Mouse (Mus musculus) liver, embryonic 15.5 days (tissue): ENCODE results near the gene Rxfp3. TPM values are rescaled to one million over a fixed set of nuclear protein-coding genes. Genes with fewer than 3 reads are reported as not detected.

Experiments
- ATAC-seq: fragments of 200-750 bp; cut with Nextera tagmentation; 2 replicates; pipeline ENCODE4 v1.8.0; 2017; ENCODE audit warnings: moderate number of reproducible peaks, mild to moderate bottlenecking, moderate library complexity; ENCODE audit not compliant: insufficient read depth
- H3K27ac ChIP-seq: fragments of 300-500 bp; sonication (generic); replicated peaks from 2 replicates; pipeline ENCODE4 v1.5.1; 2015; ENCODE audit warnings: mild to moderate bottlenecking, inconsistent platforms
- H3K27me3 ChIP-seq: fragments of 300-500 bp; sonication (generic); 2 replicates; pipeline ENCODE4 v1.6.1; 2015; ENCODE audit warnings: mild to moderate bottlenecking, inconsistent platforms
- H3K36me3 ChIP-seq: fragments of 300-500 bp; sonication (generic); replicated peaks from 2 replicates; pipeline ENCODE4 v1.6.1; 2015; ENCODE audit warnings: moderate library complexity, mild to moderate bottlenecking, inconsistent platforms
- H3K4me1 ChIP-seq: fragments of 300-500 bp; sonication (generic); replicated peaks from 2 replicates; pipeline ENCODE4 v1.6.1; 2015; ENCODE audit warnings: inconsistent platforms
- H3K4me2 ChIP-seq: fragments of 300-500 bp; sonication (generic); 2 replicates; pipeline ENCODE4 v1.6.1; 2015; ENCODE audit warnings: moderate library complexity, mild to moderate bottlenecking, inconsistent platforms
- H3K4me3 ChIP-seq: fragments of 300-500 bp; sonication (generic); replicated peaks from 2 replicates; pipeline ENCODE4 v1.5.1; 2015; ENCODE audit warnings: mild to moderate bottlenecking, inconsistent platforms
- H3K9ac ChIP-seq: fragments of 300-500 bp; sonication (generic); 2 replicates; pipeline ENCODE4 v1.6.1; 2015; ENCODE audit warnings: moderate library complexity, mild to moderate bottlenecking, inconsistent platforms
- H3K9me3 ChIP-seq: fragments of 300-500 bp; sonication (generic); replicated peaks from 2 replicates; pipeline ENCODE4 v1.6.1; 2016; ENCODE audit warnings: inconsistent platforms
- WGBS: fragments of 180-500 bp; shearing (Covaris S2); methylation state at CpG from one replicate; pipeline ENCODE4 v1.1.7; 2015; ENCODE audit warnings: mixed read lengths; ENCODE audit not compliant: insufficient replicate concordance; 5-methylcytosine and 5-hydroxymethylcytosine counted together
- polyA plus RNA-seq: library from polyadenylated mRNA; unstranded; fragments of >200 nt; fragmentation: Nextera tagmentation; extraction: Ambion mirVana; gene quantifications from 2 replicates; pipeline ENCODE4 v1.2.1, GENCODE M21; 2015

Rxfp3 gene
- 0.03 TPM in 1 of 2 replicates, not detected in the other for polyA plus RNA-seq

DNA sequence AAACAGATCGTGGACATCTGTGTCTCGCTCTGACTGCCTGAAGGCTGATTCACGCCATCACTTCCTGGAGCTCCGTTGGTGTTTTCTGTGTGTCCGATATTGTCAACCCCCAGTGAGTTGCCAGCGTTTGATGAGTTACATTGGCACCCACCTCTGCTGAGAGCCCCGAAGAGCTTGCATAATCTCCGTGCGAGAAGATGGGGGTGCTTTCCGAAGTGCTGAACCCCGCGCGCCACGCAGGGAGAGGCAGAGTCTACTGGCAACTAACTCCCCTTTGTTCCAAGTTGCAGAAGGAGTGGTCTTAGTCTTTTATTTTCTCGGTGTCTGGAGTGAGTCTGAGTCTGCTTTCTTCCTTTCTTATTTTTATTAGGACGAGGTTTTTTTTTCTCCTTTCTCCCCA, at the start of gene Rxfp3:
Gene Rxfp3, minus strand, starts transcription at position 281 of the 400 bp plus-strand sequence.
- Histone ChIP-seq H3K27ac (no peak within 1 kb of the TSS), H3K27me3 (peaks cover 39% of the 10 kb centered on the region), H3K4me3 (peak within 1 kb of the TSS; percentile 35), H3K9me3 (no peaks in the 10 kb centered on the region), H3K9ac (no peak within 1 kb of the TSS), H3K4me2 (peak within 1 kb of the TSS; percentile 55), H3K4me1 (0 out of 2 replicates have a peak, but pooled peaks cover 4% of the 10 kb centered on the region), H3K36me3 (no peaks in the 10 kb centered on the region)
- ATAC-seq = no peak
- WGBS = 5% methylated on average over 16 of the region's 16 CpGs

DNA sequence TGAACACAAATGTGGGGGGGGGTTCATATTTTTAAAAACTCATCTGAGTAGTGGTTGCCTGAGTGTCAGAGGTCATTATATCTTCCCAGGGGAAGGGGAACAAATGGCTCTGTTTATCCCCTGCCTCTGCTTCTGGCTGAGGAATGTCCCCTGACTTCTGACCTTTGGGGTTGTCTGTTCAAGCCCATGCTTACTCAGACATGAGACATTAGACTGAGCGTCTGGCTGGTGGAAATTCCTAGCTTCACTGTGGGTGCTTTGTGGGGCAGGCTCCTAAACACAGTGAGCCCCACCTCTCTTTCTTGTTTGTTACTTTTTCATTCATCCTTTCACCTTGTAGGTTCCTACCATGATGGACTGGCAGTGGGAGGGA, 47.2 kb upstream of the Rxfp3 start:
- no peak overlapping the region for H3K4me2 ChIP-seq
- no peak for ATAC-seq
- H3K27me3 ChIP-seq = no peaks in the 10 kb centered on the region
- no peak overlapping the region for H3K27ac ChIP-seq
- no peak overlapping the region for H3K4me3 ChIP-seq
- no peaks in the 10 kb centered on the region for H3K9me3 ChIP-seq
- WGBS = 46% methylated on average over 1 of the region's 1 CpGs
- H3K4me1 ChIP-seq = no peaks in the 10 kb centered on the region
- no peak overlapping the region for H3K9ac ChIP-seq
- H3K36me3 ChIP-seq = no peaks in the 10 kb centered on the region

DNA sequence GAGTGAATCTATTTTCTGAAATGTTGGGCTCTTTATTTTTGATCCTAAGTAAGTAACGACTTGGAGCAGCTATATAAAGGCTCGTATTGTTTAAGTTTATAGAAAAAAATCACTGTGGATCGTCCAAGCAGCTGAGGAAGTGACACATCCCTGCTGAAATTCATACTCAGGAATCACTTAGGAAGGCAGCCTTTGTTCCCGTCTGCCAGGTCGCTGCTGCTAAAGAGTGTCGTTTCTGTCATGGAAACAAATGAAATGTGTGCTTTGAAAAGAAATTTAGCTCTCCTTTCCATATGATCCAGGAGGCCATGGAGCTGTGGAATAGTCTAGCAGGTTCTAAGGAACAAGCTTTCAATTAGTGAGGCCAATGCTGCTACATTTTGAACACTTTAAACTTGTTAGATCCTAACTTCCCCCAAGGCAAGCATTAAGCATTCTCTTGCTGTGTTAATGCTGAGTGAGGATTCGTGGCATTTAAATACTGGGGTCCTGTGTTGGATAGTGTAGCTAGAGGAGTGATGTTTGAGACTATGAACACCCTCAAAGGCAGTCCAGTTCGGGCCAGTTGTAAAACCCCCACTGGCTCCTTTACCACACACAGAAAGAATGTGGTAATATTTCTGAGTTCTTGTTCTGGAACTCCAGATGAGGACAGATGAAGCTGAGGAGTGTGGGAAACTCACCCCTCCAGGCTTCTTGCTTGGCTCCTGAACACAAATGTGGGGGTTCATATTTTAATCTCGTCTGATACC, 46.6 kb upstream of the Rxfp3 start:
- no peaks in the 10 kb centered on the region for H3K36me3 ChIP-seq
- no peaks in the 10 kb centered on the region for H3K27me3 ChIP-seq
- no peaks in the 10 kb centered on the region for H3K4me1 ChIP-seq
- no peaks in the 10 kb centered on the region for H3K9me3 ChIP-seq
- H3K9ac ChIP-seq = no peak overlapping the region
- no peak overlapping the region for H3K4me3 ChIP-seq
- no peak for ATAC-seq
- 35% methylated on average over 9 of the region's 9 CpGs for WGBS
- H3K4me2 ChIP-seq = no peak overlapping the region
- no peak overlapping the region for H3K27ac ChIP-seq

DNA sequence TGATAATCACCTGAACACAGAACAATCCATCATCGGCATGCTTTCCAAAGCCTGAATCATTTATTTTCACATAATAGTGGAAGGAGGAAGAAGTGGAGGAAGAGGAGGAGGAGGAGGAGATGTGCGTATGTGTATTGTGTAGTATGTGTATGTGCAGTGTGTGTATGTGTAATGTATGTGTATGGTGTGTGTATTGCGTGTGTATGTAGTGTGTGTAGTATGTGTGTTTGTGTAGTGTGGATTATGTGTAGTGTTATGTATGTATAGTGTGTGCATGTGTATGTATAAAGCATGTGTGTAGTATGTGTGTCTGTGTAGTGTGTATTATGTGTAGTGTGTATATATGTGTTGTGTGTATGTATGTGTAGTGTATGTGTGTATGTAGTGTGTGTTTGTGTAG, 45.9 kb upstream of the Rxfp3 start:
- Histone ChIP-seq H3K4me1 (no peaks in the 10 kb centered on the region), H3K4me2 (no peak overlapping the region), H3K27me3 (no peaks in the 10 kb centered on the region), H3K36me3 (no peaks in the 10 kb centered on the region), H3K27ac (no peak overlapping the region), H3K9me3 (no peaks in the 10 kb centered on the region), H3K9ac (no peak overlapping the region), H3K4me3 (no peak overlapping the region)
- WGBS = 67% methylated on average over 3 of the region's 3 CpGs
- ATAC-seq = no peak

DNA sequence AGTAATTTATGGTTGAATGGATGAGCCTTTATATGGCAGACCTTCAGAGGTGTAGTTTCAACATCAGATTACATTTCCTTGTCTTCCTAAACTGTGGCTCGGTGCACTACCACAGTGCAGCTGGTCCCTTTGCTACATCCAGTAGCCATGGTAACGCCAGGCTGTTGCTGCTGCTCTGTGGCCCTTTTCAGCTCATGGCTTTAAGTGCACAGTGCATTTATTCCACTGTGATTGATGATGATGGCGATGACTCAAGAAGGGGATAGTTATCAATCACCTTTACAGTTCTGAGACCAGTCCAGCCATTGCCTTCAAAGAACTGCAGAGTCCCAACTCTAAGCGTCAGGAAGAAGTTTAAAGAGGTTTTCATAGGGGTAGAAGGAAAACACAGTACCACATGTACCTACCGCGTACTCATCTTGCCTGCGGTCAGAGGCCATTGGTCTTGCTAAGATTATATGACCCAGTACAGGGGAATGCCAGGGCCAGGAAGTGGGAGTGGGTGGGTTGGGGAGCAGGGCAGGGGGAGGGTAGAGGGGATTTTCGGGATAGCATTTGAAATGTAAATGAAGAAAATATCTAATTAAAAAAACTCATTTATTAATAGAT, 45.3 kb upstream of the Rxfp3 start:
- H3K27me3 ChIP-seq = no peaks in the 10 kb centered on the region
- no peak overlapping the region for H3K4me2 ChIP-seq
- H3K27ac ChIP-seq = no peak overlapping the region
- H3K9me3 ChIP-seq = no peaks in the 10 kb centered on the region
- ATAC-seq = no peak
- H3K36me3 ChIP-seq = no peaks in the 10 kb centered on the region
- H3K4me3 ChIP-seq = no peak overlapping the region
- H3K4me1 ChIP-seq = no peaks in the 10 kb centered on the region
- WGBS = 72% methylated on average over 8 of the region's 8 CpGs
- H3K9ac ChIP-seq = no peak overlapping the region

DNA sequence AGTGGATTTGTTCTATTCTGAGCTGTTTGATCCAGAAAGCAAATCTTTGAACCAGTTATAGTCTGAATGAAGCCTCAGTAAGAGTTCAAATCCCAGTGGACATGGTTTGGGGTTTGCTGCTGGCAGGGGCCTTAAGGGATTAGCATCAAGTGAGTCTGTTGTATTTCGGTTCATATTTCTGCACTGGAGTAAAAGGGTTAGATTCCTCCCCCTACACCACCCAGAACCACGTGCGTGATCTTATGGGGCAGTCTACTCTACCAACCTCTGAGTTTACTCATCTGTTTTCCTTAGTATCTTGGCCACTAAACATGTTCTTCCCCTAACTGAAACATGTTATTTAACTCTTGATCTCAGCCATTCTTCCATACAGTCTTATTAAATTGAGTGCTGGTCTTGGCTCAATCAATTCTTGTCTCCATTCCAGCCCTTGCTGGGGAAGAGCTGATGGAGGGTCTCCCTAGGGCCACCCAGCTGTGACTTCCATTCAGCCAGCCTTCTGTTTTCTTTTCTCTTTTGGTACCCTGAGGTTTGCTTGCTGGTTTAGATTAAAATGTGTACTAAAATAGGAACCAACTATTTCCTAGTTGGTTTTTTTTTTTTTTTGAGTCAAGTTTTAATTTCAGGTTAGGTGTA, 38.1 kb upstream of the Rxfp3 start:
- WGBS = 69% methylated on average over 3 of the region's 3 CpGs
- ATAC-seq = no peak
- H3K9me3 ChIP-seq = no peaks in the 10 kb centered on the region

DNA sequence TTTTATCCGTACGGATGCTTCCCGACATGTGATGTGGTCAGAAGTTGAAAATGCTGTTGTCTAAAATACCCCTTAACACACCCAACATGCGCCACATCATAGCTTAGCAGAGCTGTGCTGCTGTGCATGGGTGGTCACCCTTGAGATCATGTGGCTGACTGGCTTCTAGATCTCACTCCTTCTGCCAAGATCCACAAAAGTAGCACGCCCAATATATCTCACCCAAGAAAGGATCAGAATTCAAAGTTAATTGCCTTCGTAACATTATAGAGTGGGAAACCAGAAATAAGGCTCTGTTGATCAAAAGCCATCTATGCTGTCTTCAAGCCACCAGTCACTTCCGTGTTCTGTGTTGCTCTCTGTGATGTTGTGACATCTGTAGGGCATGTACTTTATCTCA, 30.1 kb upstream of the Rxfp3 start:
- ATAC-seq = no peak
- H3K9ac ChIP-seq = no peak overlapping the region
- 69% methylated on average over 7 of the region's 7 CpGs for WGBS
- H3K27me3 ChIP-seq = no peaks in the 10 kb centered on the region
- no peak overlapping the region for H3K4me2 ChIP-seq
- H3K27ac ChIP-seq = no peak overlapping the region
- no peaks in the 10 kb centered on the region for H3K4me1 ChIP-seq
- H3K9me3 ChIP-seq = no peaks in the 10 kb centered on the region
- no peaks in the 10 kb centered on the region for H3K36me3 ChIP-seq
- H3K4me3 ChIP-seq = no peak overlapping the region

More for the DNA sequence above, 38.1 kb upstream of the Rxfp3 start:
- no peak overlapping the region for H3K27ac ChIP-seq
- H3K27me3 ChIP-seq = no peaks in the 10 kb centered on the region
- H3K4me2 ChIP-seq = no peak overlapping the region
- no peaks in the 10 kb centered on the region for H3K4me1 ChIP-seq
- H3K36me3 ChIP-seq = no peaks in the 10 kb centered on the region
- H3K4me3 ChIP-seq = no peak overlapping the region
- H3K9ac ChIP-seq = no peak overlapping the region

DNA sequence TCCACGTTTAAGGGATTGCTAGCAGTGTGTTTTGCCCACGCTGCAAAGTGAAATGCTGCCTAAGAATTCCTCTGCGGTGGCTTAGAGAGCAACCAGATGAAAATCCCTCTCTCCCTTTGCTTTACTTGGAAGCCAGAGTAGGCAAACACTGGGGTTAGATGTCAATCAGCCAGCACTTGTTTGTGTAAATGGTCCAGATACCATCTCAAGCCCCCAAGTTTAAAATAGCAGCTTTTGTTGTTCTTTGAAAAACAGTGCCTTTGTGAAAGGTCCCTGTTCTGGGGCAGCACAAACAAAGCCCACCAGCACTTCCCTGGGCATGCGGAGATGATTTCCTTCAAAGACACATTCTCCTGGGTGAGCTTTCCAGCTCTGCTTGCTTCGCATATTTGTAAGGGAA, 28.5 kb upstream of the Rxfp3 start:
- H3K4me3 ChIP-seq = peak overlapping the region; percentile 17; the same call in 1 of the 2 replicates
- no peaks in the 10 kb centered on the region for H3K9me3 ChIP-seq
- peak overlapping the region; percentile 51 for H3K4me2 ChIP-seq
- no peaks in the 10 kb centered on the region for H3K4me1 ChIP-seq
- 21% methylated on average over 5 of the region's 5 CpGs for WGBS
- no peak overlapping the region for H3K9ac ChIP-seq
- H3K36me3 ChIP-seq = no peaks in the 10 kb centered on the region
- ATAC-seq = no peak
- H3K27me3 ChIP-seq = no peaks in the 10 kb centered on the region
- no peak overlapping the region for H3K27ac ChIP-seq

DNA sequence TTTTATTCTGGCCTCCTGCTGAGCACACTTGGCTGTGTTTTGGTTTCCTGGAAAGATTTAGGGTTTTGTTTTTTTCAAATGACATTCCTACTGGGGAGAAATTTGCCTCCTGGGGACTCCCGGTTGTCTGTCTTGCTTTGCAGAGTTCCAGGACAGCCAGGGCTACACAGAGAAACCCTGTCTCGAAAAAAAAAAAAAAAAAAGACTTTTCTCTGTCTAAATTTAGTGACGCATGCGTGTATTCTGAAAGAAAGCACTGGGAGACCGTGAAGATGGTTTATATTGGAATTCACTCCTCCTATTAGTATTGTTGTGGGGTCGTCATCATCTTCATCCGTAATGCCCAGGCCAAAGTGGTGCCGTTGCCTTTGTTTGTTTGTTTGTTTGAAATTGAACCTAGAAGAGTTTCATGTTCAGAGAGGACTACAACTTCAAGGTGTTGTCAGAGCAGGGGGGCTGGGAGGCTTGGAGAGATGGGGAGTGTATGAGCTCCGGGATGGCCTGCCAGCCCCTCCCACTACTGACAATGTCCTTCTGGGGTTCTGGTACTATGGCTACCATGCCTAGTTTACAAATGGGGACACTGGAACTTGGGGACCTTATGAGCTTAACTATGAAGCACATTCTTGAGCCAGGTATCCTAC, 27.9 kb upstream of the Rxfp3 start:
- peak overlapping the region; percentile 17 for H3K4me3 ChIP-seq
- H3K9me3 ChIP-seq = no peaks in the 10 kb centered on the region
- no peaks in the 10 kb centered on the region for H3K4me1 ChIP-seq
- 15% methylated on average over 9 of the region's 9 CpGs for WGBS
- H3K27me3 ChIP-seq = no peaks in the 10 kb centered on the region
- peak overlapping the region; percentile 51 for H3K4me2 ChIP-seq
- no peak overlapping the region for H3K9ac ChIP-seq
- H3K36me3 ChIP-seq = no peaks in the 10 kb centered on the region
- H3K27ac ChIP-seq = no peak overlapping the region
- no peak for ATAC-seq

DNA sequence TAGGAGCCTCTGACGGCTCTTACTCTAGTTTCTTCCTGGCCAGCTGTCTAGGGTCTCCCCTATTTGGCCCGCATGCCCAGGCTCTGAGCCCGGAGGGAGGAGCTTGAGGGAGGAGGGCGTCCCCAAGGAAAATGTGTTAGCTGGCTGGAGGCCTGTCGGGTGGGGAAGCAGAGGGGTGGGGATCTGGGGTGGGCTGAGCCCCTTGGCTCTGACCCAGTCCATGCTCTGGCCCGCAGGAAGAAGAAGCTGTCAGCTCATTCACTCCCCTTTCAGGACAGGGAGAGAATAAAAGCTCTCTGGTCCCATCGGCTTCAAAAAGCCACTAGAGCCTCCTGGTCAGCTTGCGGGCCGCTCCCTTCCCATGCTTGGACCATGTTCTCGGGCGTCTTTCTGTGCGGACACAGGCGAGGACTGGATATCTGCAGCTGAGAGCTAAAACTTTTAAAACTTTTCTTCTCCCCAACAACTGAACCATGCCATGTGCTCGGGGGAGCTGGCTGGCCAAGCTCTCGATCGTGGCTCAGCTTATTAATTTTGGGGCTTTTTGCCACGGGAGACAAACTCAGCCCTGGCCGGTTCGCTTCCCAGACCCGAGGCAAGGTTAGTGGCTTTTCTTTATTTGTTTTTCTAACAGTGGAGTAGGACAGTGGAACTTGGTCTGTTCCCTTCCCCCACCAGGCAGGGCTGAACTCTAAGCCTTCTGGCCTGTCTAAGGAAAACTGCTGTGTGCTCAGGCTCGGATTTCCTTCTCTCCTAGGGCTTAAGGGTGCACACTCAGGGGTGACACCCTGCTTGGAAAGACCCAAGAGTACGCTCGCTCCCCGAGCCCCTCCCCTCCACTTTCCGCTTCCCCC, 27.0 kb upstream of the Rxfp3 start, which contains the start of gene Adamts12:
Gene Adamts12, plus strand, starts transcription at position 233 of the 854 bp plus-strand sequence.
- 6% methylated on average over 25 of the region's 25 CpGs for WGBS
- H3K27ac ChIP-seq = peak within 1 kb of the TSS; percentile 48; the same call in 1 of the 2 replicates
- H3K4me2 ChIP-seq = peak within 1 kb of the TSS; percentile 51
- H3K9me3 ChIP-seq = no peaks in the 10 kb centered on the region
- peak within 1 kb of the TSS; percentile 31 for H3K4me3 ChIP-seq
- no peaks in the 10 kb centered on the region for H3K36me3 ChIP-seq
- H3K9ac ChIP-seq = no peak within 1 kb of the TSS
- H3K27me3 ChIP-seq = no peaks in the 10 kb centered on the region
- peak; percentile 63 for ATAC-seq
- H3K4me1 ChIP-seq = no peaks in the 10 kb centered on the region
